Mouse (Mus musculus) layer of hippocampus, adult 2 months (tissue): Measurements from ENCODE around the gene Senp3. TPM values are rescaled to one million over a fixed set of nuclear protein-coding genes. Genes with fewer than 3 reads are reported as not detected.
"Not testable (repeated sequence)": the region's sequence is repeated elsewhere in the genome, so short reads cannot be mapped to it uniquely, and the experiment has no call there.

Experiments used
- DNase-seq, 2 experiments: peaks; one replicate each; pipeline ENCODE4 v3.0.0; 2022; ENCODE audit warnings: low spot score in 2 of 2
- H3K27ac ChIP-seq: fragments of 200-600 bp; 2 replicates; pipeline ENCODE4 v1.8.1; 2022
- H3K4me3 ChIP-seq: fragments of 200-600 bp; 2 replicates; pipeline ENCODE4 v1.8.1; 2022; ENCODE audit warnings: mild to moderate bottlenecking
- CTCF ChIP-seq: fragments of 200-600 bp; conservative IDR thresholded peaks from 2 replicates; pipeline ENCODE4 v1.8.1; 2022; ENCODE audit warnings: antibody characterized with exemption, mild to moderate bottlenecking, moderate library complexity
- microRNA-seq, 2 experiments: library from miRNA; unstranded; fragments of <30 nt; microRNA quantifications; one replicate each; pipeline ENCODE4 v1.2.0; 2021
- total RNA-seq, 2 experiments: library from RNA; stranded (reverse); gene quantifications; 2 replicates each; pipeline ENCODE4 v1.2.3; 2021

The Senp3 gene
- total RNA-seq, 2 experiments from 2014 or later = 108 to 132 TPM

DNA sequence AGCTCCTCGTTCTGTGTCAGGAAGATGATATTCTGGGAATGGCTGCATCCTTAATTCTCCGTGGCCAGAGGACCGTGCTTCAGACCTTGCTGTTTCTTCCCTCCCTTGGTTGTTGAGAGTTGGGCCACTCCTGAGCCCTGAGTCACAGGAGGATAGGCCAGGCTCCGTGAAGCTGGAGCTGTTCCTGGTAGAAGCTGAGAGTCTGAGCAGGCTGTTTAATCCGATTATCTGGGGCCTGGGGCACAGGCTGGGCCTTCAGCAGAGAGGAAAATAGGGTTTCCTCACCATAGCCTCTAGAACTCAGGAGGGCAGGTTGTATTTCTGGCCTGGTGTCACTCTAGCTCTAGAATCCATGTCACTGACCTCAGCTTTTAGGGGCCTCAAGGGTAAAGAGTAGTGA, 28.5 kb downstream of the Senp3 start:
- DNase-seq = no peak
- TF ChIP-seq CTCF = no peak
- Histone ChIP-seq H3K4me3 (no peak overlapping the region), H3K27ac (no peak overlapping the region)

GRCm38 (mm10) chr11:69645860-69646259, 36.0 kb downstream of the Senp3 start:
- DNase-seq = no peak
- Histone ChIP-seq H3K4me3 (no peak overlapping the region), H3K27ac (no peak overlapping the region)
- TF ChIP-seq CTCF = no peak

- no peak overlapping the region for H3K4me3 ChIP-seq
- no peak for DNase-seq
- H3K27ac ChIP-seq = no peak overlapping the region
- no peak for TF ChIP-seq CTCF
Observed at GRCm38 (mm10) chr11:69635471-69635870, 46.4 kb downstream of the Senp3 start.

- peak; percentile 22 to 25 for DNase-seq
Observed at GRCm38 (mm10) chr11:69633128-69633866, 48.6 kb downstream of the Senp3 start.

GRCm38 (mm10) chr11:69632284-69633089, 49.4 kb downstream of the Senp3 start, which contains the start of gene Fxr2:
Gene Fxr2, plus strand, starts transcription at chr11:69632990.
- Histone ChIP-seq H3K4me3 (peak within 1 kb of the TSS; percentile 87), H3K27ac (peak within 1 kb of the TSS; percentile 91)
- TF ChIP-seq CTCF = peak; percentile 84
- DNase-seq = peak; percentile 100

More at GRCm38 (mm10) chr11:69633128-69633866, 48.6 kb downstream of the Senp3 start:
- TF ChIP-seq CTCF = no peak
- Histone ChIP-seq H3K4me3 (peak overlapping the region; percentile 87), H3K27ac (peak overlapping the region; percentile 91)

- Histone ChIP-seq H3K4me3 (no peak overlapping the region), H3K27ac (no peak overlapping the region)
- TF ChIP-seq CTCF = peak; percentile 80
- no peak for DNase-seq
Observed at GRCm38 (mm10) chr11:69629802-69630201, 52.1 kb downstream of the Senp3 start.

DNA sequence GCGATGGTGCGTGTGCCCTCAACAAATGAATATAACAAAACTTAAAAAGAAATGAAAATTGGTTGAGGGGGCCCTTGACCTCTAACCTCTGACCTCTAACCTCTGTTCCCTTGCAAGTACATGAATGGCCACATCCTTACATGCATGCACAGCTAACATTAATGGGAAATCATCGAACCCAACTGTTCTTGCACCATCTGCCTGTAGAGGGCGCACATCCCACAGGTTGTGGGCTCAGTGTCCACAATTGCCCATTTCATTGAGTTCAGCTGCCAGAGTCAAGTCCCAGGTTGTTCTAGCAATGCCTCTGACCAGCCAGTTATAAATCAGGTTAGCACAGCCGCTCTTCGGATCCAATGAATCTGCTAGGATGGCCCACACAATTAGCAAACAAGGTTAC, 53.6 kb downstream of the Senp3 start:
- peak in 1 of 2 experiments; percentile 72 for DNase-seq
- peak; percentile 96 for TF ChIP-seq CTCF
- H3K4me3 ChIP-seq = no peak overlapping the region
- no peak overlapping the region for H3K27ac ChIP-seq

DNA sequence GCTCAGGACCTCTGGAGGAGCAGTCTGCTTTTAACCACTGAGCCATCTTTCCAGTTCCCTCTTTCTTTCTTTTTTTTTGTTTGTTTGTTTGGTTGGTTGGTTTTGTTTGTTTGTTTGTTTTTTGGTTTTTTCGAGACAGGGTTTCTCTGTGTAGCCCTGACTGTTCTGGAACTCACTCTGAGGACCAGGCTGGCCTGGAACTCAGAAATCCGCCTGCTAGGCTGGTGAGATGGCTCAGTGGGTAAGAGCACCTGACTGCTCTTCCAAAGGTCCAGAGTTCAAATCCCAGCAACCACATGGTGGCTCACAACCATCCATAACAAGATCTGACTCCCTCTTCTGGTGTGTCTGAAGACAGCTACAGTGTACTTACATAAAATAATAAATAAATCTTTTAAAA, 57.5 kb downstream of the Senp3 start:
- DNase-seq, H3K27ac ChIP-seq, H3K4me3 ChIP-seq: not testable (repeated sequence)

Small RNA genes lying within 50 kb of the gene (microRNA-seq; reads per million reads assigned to microRNA genes)
- gene Mir1934 (5.4 to 6.3 reads per million in 2 experiments), gene Mir467f (0 reads per million in 2 experiments)

Other genes with a start within 250 kb of the Senp3 start
- gene Dnah2, start 133.0 kb downstream of the Senp3 start, total RNA-seq = 1 to 10 TPM; 4.6 to 5.2 TPM
- gene Efnb3, start 121.9 kb downstream of the Senp3 start, total RNA-seq = 100 to 1,000 TPM; 113 to 116 TPM
- gene Wrap53, start 101.8 kb downstream of the Senp3 start, total RNA-seq = 10 to 100 TPM; 12.0 to 14.3 TPM
- gene Trp53, start 101.7 kb downstream of the Senp3 start, total RNA-seq = 10 to 100 TPM; 28.5 to 32.3 TPM
- 100 to 1,000 TPM; 391 to 411 TPM for gene Atp1b2, start 76.1 kb downstream of the Senp3 start, total RNA-seq
- not detected for gene Shbg, start 64.2 kb downstream of the Senp3 start, total RNA-seq
- gene Sat2, start 60.1 kb downstream of the Senp3 start, total RNA-seq = 10 to 100 TPM; 15.1 to 15.6 TPM
- 100 to 1,000 TPM; 138 to 143 TPM for gene Fxr2, start 49.1 kb downstream of the Senp3 start, total RNA-seq
- under 1 TPM in 1 of 2 experiments, not detected in 1; 0.44 TPM for gene Sox15, start 26.8 kb downstream of the Senp3 start, total RNA-seq
- 10 to 100 TPM; 54.9 to 59.3 TPM for gene Mpdu1, start 19.4 kb downstream of the Senp3 start, total RNA-seq
- gene Cd68, start 15.9 kb downstream of the Senp3 start, total RNA-seq = 10 to 100 TPM in 1 of 2 experiments, 1 to 10 TPM in 1; 9.7 to 15.4 TPM
- 100 to 1,000 TPM; 342 to 344 TPM for gene Eif4a1, start 9.7 kb downstream of the Senp3 start, total RNA-seq
- 1 to 10 TPM; 2.1 to 2.5 TPM for gene Tnfsf13, start 3.7 kb upstream of the Senp3 start, total RNA-seq
- 1 to 10 TPM; 8.9 to 9.6 TPM for gene Tnfsf12, start 13.8 kb upstream of the Senp3 start, total RNA-seq
- gene Tnfsfm13, start 14.0 kb upstream of the Senp3 start, total RNA-seq = 1 to 10 TPM; 1.6 to 2.2 TPM
- gene Polr2a, start 76.6 kb upstream of the Senp3 start, total RNA-seq = 10 to 100 TPM; 64.6 to 65.4 TPM
- not detected for gene Slc35g3, start 79.9 kb upstream of the Senp3 start, total RNA-seq
- 100 to 1,000 TPM; 122 to 133 TPM for gene Zbtb4, start 83.8 kb upstream of the Senp3 start, total RNA-seq
- 1 to 10 TPM; 1.1 to 1.3 TPM for gene Chrnb1, start 113.9 kb upstream of the Senp3 start, total RNA-seq
- 10 to 100 TPM; 25.6 to 28.0 TPM for gene Fgf11, start 119.8 kb upstream of the Senp3 start, total RNA-seq
- not detected for gene Tmem102, start 123.5 kb upstream of the Senp3 start, total RNA-seq
- not detected for gene Gm39566, start 133.2 kb upstream of the Senp3 start, total RNA-seq
- not detected for gene Spem2, start 136.4 kb upstream of the Senp3 start, total RNA-seq
- gene Spem1, start 140.1 kb upstream of the Senp3 start, total RNA-seq = under 1 TPM; 0.34 to 0.49 TPM
- gene Nlgn2, start 155.7 kb upstream of the Senp3 start, total RNA-seq = 100 to 1,000 TPM; 197 to 201 TPM
- 100 to 1,000 TPM; 113 to 114 TPM for gene Tmem256, start 156.4 kb upstream of the Senp3 start, total RNA-seq
- gene Plscr3, start 164.3 kb upstream of the Senp3 start, total RNA-seq = 10 to 100 TPM; 17.1 to 19.8 TPM
- not detected for gene Tnk1, start 176.6 kb upstream of the Senp3 start, total RNA-seq
- gene Tmem95, start 195.9 kb upstream of the Senp3 start, total RNA-seq = not detected
- gene Kctd11, start 199.3 kb upstream of the Senp3 start, total RNA-seq = 1 to 10 TPM; 1.3 to 1.4 TPM
- gene Acap1, start 213.5 kb upstream of the Senp3 start, total RNA-seq = not detected
- gene 2810408A11Rik, start 218.9 kb upstream of the Senp3 start, total RNA-seq = 1 to 10 TPM in 1 of 2 experiments, under 1 TPM in 1; 0.64 to 1.0 TPM
- 100 to 1,000 TPM; 122 to 125 TPM for gene Neurl4, start 219.0 kb upstream of the Senp3 start, total RNA-seq
- gene Gps2, start 231.8 kb upstream of the Senp3 start, total RNA-seq = 10 to 100 TPM; 35.6 to 41.5 TPM
- 100 to 1,000 TPM; 413 to 441 TPM for gene Eif5a, start 239.9 kb upstream of the Senp3 start, total RNA-seq